Mouse (Mus musculus): Measurements from ENCODE around the gene Rab36.
"Not testable (repeated sequence)": the region's sequence is repeated elsewhere in the genome, so short reads cannot be mapped to it uniquely, and the experiment has no call there.

DNA sequence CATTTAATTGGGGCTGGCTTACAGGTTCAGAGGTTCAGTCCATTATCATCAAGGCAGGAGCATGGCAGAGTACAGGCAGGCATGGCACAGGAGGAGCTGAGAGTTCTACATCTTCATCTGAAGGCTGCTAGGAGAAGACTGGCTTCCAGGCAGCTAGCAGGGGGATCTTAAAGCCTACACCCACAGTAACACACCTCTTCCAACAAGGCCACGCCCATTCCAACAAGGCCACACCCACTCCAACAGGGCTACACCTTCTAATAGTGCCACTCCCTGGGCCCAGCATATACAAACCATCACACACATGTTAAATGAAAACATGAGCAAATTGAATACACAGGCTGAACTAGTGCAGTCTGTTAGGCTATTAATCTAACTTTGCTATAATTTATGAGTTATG lies 5.2 kb downstream of the Rab36 start:
- TF ChIP-seq POLR2A (IDR thresholded peaks at IDR 0.05; ENCODE audit: borderline replicate concordance, insufficient read depth, low read length); CTCF (IDR thresholded peaks at IDR 0.05; ENCODE audit: borderline replicate concordance, insufficient read depth, low read depth, low read length): not testable (repeated sequence)

Measured in cerebellum, adult 2 months (tissue).